Mouse (Mus musculus) forebrain, embryonic 15.5 days (tissue): ENCODE measurements at regions not wholly inside any gene's neighbourhood (a gene's known extent, or its start where the extent isn't known, plus 50 kb on each side); places are given as distances from the start of the nearest gene placed in this dataset.
A peak's percentile ranks its signal among the peaks of the same experiment; 100 is the strongest.

Experiments used
- ATAC-seq: fragments of 200-750 bp; cut with Nextera tagmentation; replicated peaks from 2 replicates; pipeline ENCODE4 v1.8.0; 2017; ENCODE audit warnings: mild to moderate bottlenecking, moderate TSS enrichment, moderate library complexity
- H3K27ac ChIP-seq: fragments of 300-500 bp; sonication (generic); replicated peaks from 2 replicates; pipeline ENCODE4 v1.5.1; 2015; ENCODE audit warnings: mild to moderate bottlenecking, inconsistent platforms
- H3K27me3 ChIP-seq: fragments of 300-500 bp; sonication (generic); 2 replicates; pipeline ENCODE4 v1.6.1; 2015; ENCODE audit warnings: inconsistent platforms
- H3K36me3 ChIP-seq: fragments of 300-500 bp; sonication (generic); 2 replicates; pipeline ENCODE4 v1.6.1; 2015; ENCODE audit warnings: mild to moderate bottlenecking, inconsistent platforms
- H3K4me1 ChIP-seq: fragments of 300-500 bp; sonication (generic); 2 replicates; pipeline ENCODE4 v1.6.1; 2015; ENCODE audit warnings: inconsistent platforms
- H3K4me2 ChIP-seq: fragments of 300-500 bp; sonication (generic); replicated peaks from 2 replicates; pipeline ENCODE4 v1.6.1; 2015; ENCODE audit warnings: mild to moderate bottlenecking, inconsistent platforms
- H3K4me3 ChIP-seq: fragments of 300-500 bp; sonication (generic); 2 replicates; pipeline ENCODE4 v1.5.1; 2015; ENCODE audit warnings: mild to moderate bottlenecking, inconsistent platforms
- H3K9ac ChIP-seq: fragments of 300-500 bp; sonication (generic); replicated peaks from 2 replicates; pipeline ENCODE4 v1.6.1; 2015; ENCODE audit warnings: mild to moderate bottlenecking, inconsistent platforms
- H3K9me3 ChIP-seq: fragments of 300-500 bp; sonication (generic); 2 replicates; pipeline ENCODE4 v1.6.1; 2016; ENCODE audit warnings: inconsistent platforms
- WGBS: fragments of 180-500 bp; shearing (Covaris S2); methylation state at CpG from one replicate; pipeline ENCODE4 v1.1.7; 2015; ENCODE audit warnings: mixed read lengths; 5-methylcytosine and 5-hydroxymethylcytosine counted together

GRCm38 (mm10) chr4:124409279-124409678 is 201.3 kb downstream of the 3100002H09Rik start:
- Histone ChIP-seq H3K36me3 (no peaks in the 10 kb centered on the region), H3K9ac (no peak overlapping the region), H3K27me3 (no peaks in the 10 kb centered on the region), H3K4me2 (no peak overlapping the region), H3K4me1 (no peaks in the 10 kb centered on the region), H3K4me3 (no peak overlapping the region), H3K27ac (no peak overlapping the region), H3K9me3 (no peaks in the 10 kb centered on the region)
- ATAC-seq, result no peak
- WGBS, result 97% methylated on average over 1 of the region's 1 CpGs

DNA sequence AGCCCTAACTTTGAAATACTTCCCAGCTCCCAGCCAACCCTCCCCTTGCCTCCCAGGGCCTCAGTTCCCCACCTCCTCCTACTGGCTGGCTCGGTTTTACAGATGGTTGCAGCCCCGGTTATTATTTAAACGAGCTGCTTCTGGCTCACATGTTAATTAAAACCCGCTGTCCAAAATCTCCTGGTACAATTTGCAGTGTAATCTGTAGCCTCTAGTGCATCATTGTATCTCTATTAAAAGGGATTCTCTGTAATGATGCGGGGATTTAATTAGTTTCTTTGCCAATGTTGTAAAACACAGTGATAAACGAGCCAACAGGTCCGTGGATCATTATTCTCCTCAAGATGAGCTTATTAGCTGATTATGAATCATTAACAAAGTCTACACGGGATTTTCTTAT is 208.5 kb downstream of the 3100002H09Rik start:
- WGBS, result 14% methylated on average over 8 of the region's 8 CpGs

GRCm38 (mm10) chr4:124400741-124401140 is 209.9 kb downstream of the 3100002H09Rik start:
- Histone ChIP-seq H3K4me1 (peaks cover 24% of the 10 kb centered on the region), H3K27ac (no peak overlapping the region)

More for the DNA sequence above, 208.5 kb downstream of the 3100002H09Rik start:
- H3K9me3 ChIP-seq, result no peaks in the 10 kb centered on the region
- ATAC-seq, result no peak
- peaks cover 12% of the 10 kb centered on the region for H3K27me3 ChIP-seq
- H3K27ac ChIP-seq, result no peak overlapping the region
- H3K4me2 ChIP-seq, result no peak overlapping the region
- H3K4me1 ChIP-seq, result peaks cover 21% of the 10 kb centered on the region
- H3K9ac ChIP-seq, result no peak overlapping the region
- H3K36me3 ChIP-seq, result no peaks in the 10 kb centered on the region
- no peak overlapping the region for H3K4me3 ChIP-seq

DNA sequence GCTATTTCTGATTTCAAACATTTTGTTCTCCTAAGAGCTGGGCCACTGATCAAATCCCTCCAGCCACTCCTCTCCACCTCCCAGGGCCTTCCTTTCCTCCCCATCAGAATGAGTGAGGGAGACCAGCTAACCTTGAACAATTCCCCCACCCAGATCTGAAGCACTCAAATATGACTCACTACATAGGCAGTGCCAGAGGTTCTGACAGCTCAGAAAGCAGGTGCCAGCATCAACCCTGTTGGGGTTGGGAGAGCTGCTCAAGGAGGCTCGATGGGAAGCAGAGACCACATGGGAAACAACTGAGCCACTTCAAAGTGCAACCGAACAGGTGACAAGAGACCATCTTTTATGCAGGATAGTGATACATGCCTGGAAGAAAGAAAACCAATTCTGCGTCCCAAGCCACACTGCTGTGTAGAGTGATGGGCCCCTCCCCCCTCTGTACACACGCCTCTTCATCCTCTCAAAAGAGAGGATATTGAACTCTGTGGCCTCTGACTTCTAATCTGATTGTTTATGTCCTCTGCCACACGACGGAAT is 210.4 kb downstream of the 3100002H09Rik start:
- Histone ChIP-seq H3K4me1 (peaks cover 29% of the 10 kb centered on the region), H3K4me2 (no peak overlapping the region), H3K27ac (no peak overlapping the region), H3K9me3 (no peaks in the 10 kb centered on the region), H3K27me3 (peaks cover 12% of the 10 kb centered on the region), H3K9ac (no peak overlapping the region), H3K4me3 (no peak overlapping the region), H3K36me3 (no peaks in the 10 kb centered on the region)
- 57% methylated on average over 6 of the region's 6 CpGs for WGBS
- no peak for ATAC-seq

More at GRCm38 (mm10) chr4:124400741-124401140, 209.9 kb downstream of the 3100002H09Rik start:
- Histone ChIP-seq H3K27me3 (peaks cover 12% of the 10 kb centered on the region), H3K4me2 (no peak overlapping the region), H3K9ac (no peak overlapping the region), H3K9me3 (no peaks in the 10 kb centered on the region), H3K4me3 (no peak overlapping the region), H3K36me3 (no peaks in the 10 kb centered on the region)
- WGBS, result 44% methylated on average over 8 of the region's 8 CpGs
- ATAC-seq, result peak; percentile 48; the same call in 1 of the 2 replicates

GRCm38 (mm10) chr4:124398354-124398753 is 212.2 kb downstream of the 3100002H09Rik start:
- 40% methylated on average over 9 of the region's 9 CpGs for WGBS
- Histone ChIP-seq H3K27me3 (peaks cover 12% of the 10 kb centered on the region), H3K36me3 (no peaks in the 10 kb centered on the region), H3K4me1 (peaks cover 35% of the 10 kb centered on the region), H3K9me3 (no peaks in the 10 kb centered on the region), H3K4me2 (no peak overlapping the region), H3K4me3 (no peak overlapping the region), H3K9ac (no peak overlapping the region), H3K27ac (no peak overlapping the region)
- no peak for ATAC-seq

DNA sequence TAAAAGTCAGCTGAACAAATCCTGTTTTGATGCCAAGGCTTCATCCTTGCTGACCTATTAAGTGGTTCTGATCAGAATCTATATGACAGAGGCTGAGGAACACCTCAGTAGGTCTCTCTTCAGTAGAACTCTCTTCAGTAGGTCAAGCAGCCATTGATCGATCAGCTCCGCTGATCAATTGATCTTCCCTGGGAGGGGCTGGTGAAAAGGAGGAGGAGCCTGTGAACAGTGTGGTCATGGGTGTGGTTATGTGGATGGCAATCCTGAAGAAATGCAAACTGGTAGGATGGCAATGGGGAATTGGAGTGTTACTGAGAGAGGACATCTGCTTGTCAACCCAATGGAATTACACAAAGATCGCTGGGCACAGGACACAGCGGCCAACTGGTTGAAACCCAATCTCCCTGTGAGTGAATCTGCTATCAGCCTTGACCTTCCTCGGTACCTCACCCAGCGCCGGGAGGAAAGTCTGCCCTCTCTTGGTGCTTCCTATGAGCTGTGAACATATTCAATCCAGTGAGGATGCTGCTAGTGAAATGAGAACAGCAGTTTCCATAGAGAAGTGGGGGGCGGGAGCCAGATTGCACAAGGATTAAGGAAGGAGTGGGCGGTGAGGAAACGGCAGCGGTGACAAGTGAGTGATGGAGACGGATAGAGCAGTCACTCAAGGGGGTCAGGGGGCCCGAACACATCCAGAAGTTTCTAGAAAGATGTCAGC is 213.9 kb downstream of the 3100002H09Rik start:
- Histone ChIP-seq H3K9me3 (no peaks in the 10 kb centered on the region), H3K27ac (no peak overlapping the region), H3K27me3 (peaks cover 8% of the 10 kb centered on the region; the same call in 1 of the 2 replicates), H3K4me2 (no peak overlapping the region), H3K36me3 (no peaks in the 10 kb centered on the region), H3K4me3 (no peak overlapping the region), H3K9ac (no peak overlapping the region), H3K4me1 (peaks cover 29% of the 10 kb centered on the region)
- 69% methylated on average over 13 of the region's 13 CpGs for WGBS
- no peak for ATAC-seq

GRCm38 (mm10) chr4:124395966-124396395 is 214.6 kb downstream of the 3100002H09Rik start:
- Histone ChIP-seq H3K36me3 (no peaks in the 10 kb centered on the region), H3K9ac (no peak overlapping the region), H3K27ac (no peak overlapping the region), H3K4me3 (no peak overlapping the region), H3K4me2 (no peak overlapping the region), H3K4me1 (peaks cover 22% of the 10 kb centered on the region), H3K9me3 (no peaks in the 10 kb centered on the region), H3K27me3 (peaks cover 8% of the 10 kb centered on the region; the same call in 1 of the 2 replicates)
- ATAC-seq, result 0 out of 2 replicates have a peak, but pooled peaks have one; percentile 11
- WGBS, result 47% methylated on average over 7 of the region's 7 CpGs

DNA sequence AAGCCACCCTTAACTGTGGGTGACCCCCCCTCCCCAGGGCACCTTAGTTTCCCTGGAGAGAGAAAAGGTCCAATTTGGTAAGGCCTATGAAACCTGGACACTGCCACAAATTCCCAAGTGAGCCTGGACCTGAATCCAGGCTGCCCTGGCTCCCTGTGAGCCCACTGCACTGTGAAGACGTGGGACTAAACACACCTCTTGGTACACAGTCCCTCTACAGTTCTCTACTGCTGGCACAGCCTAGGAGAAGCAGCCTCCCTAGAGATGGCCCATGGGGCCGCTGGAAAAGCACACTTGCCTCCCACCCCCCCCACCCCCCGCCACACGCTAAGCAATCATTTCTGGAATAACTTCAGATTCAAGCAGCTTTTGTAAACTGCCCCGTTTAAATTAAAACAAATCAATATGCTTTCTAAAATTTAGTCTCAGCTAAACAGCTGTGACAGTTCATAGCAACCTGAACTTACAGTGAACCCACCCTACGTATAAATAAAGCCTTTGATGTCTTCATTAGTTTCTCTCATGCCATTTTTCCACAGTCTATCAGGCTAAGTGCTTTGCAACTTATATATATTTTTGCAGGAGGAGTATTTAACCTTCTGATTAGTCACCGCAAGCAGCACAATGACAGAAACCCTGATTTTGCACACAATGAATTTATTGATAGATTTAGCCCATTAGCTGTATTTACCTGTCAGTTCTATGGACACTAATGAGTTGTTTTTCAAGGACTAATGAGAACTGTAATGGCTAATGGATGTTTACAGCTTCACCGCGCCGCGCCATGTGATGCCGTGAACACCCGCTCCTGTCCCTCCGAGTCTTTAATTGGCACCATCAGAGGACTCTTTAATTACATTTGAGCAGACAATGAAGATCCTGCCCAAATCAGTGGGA is 215.3 kb downstream of the 3100002H09Rik start:
- 0 out of 2 replicates have a peak overlapping the region, but pooled peaks have one; percentile 5 for H3K4me2 ChIP-seq
- H3K36me3 ChIP-seq, result no peaks in the 10 kb centered on the region
- no peak overlapping the region for H3K9ac ChIP-seq
- 0 out of 2 replicates have a peak, but pooled peaks have one; percentile 23 for ATAC-seq
- WGBS, result 23% methylated on average over 14 of the region's 14 CpGs
- peaks cover 8% of the 10 kb centered on the region; the same call in 1 of the 2 replicates for H3K27me3 ChIP-seq
- H3K4me1 ChIP-seq, result peaks cover 16% of the 10 kb centered on the region
- no peak overlapping the region for H3K4me3 ChIP-seq
- no peaks in the 10 kb centered on the region for H3K9me3 ChIP-seq
- H3K27ac ChIP-seq, result no peak overlapping the region

DNA sequence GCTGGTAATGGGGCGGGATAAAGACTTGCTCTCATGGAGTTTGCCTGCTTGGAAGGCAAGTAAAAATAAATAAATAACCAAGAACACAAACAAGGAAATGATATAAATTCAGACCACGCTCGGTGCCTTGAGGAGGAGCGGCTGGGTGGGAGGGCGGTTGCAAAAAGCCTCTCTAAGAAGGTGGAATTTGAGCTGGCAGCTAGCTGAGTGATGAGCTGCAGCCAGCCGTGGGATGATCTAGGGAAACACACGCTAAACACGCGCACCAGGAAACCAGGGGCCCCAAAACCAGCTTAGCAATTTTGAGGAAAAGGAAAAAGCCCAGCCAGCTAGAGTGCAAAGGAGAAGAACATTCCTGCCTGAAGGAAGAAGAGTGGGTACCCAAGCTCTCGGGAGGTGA is 217.0 kb downstream of the 3100002H09Rik start:
- no peak overlapping the region for H3K4me3 ChIP-seq
- H3K36me3 ChIP-seq, result no peaks in the 10 kb centered on the region
- peaks cover 8% of the 10 kb centered on the region; the same call in 1 of the 2 replicates for H3K27me3 ChIP-seq
- WGBS, result 74% methylated on average over 10 of the region's 10 CpGs
- H3K4me2 ChIP-seq, result no peak overlapping the region
- no peak overlapping the region for H3K9ac ChIP-seq
- peaks cover 14% of the 10 kb centered on the region for H3K4me1 ChIP-seq
- no peak for ATAC-seq
- H3K27ac ChIP-seq, result no peak overlapping the region
- H3K9me3 ChIP-seq, result no peaks in the 10 kb centered on the region

GRCm38 (mm10) chr4:124389067-124389466 is 221.5 kb downstream of the 3100002H09Rik start:
- Histone ChIP-seq H3K4me2 (no peak overlapping the region), H3K27me3 (no peaks in the 10 kb centered on the region; the same call in 1 of the 2 replicates), H3K36me3 (no peaks in the 10 kb centered on the region), H3K4me1 (peaks cover 6% of the 10 kb centered on the region), H3K4me3 (no peak overlapping the region), H3K9me3 (no peaks in the 10 kb centered on the region), H3K9ac (no peak overlapping the region), H3K27ac (no peak overlapping the region)
- 83% methylated on average over 10 of the region's 10 CpGs for WGBS
- no peak for ATAC-seq

GRCm38 (mm10) chr4:124385106-124386055 is 225.2 kb downstream of the 3100002H09Rik start:
- Histone ChIP-seq H3K4me2 (no peak overlapping the region), H3K9me3 (no peaks in the 10 kb centered on the region), H3K4me1 (peaks cover 6% of the 10 kb centered on the region), H3K9ac (no peak overlapping the region), H3K27ac (no peak overlapping the region), H3K36me3 (no peaks in the 10 kb centered on the region), H3K4me3 (no peak overlapping the region), H3K27me3 (no peaks in the 10 kb centered on the region)
- ATAC-seq, result no peak
- WGBS, result 42% methylated on average over 11 of the region's 11 CpGs
